Mouse (Mus musculus) lung, embryonic 14.5 days (tissue): Measurements from ENCODE around the gene Xpc. TPM values are rescaled to one million over a fixed set of nuclear protein-coding genes. Genes with fewer than 3 reads are reported as not detected.

ENCODE experiments used
- ATAC-seq: fragments of 200-750 bp; cut with Nextera tagmentation; 2 replicates; pipeline ENCODE4 v1.8.0; 2017; ENCODE audit warnings: mild to moderate bottlenecking, moderate TSS enrichment, moderate library complexity; ENCODE audit not compliant: insufficient read depth
- DNase-seq: peaks from one replicate; pipeline ENCODE4 v3.0.0-alpha.2; 2015
- H3K27ac ChIP-seq: fragments of 300-500 bp; sonication (generic); 2 replicates; pipeline ENCODE4 v1.5.1; 2014; ENCODE audit warnings: low read depth, mild to moderate bottlenecking, moderate library complexity
- H3K27me3 ChIP-seq: fragments of 300-500 bp; sonication (generic); 2 replicates; pipeline ENCODE4 v1.6.1; 2014; ENCODE audit warnings: low read length, control low read depth; ENCODE audit not compliant: insufficient read depth
- H3K36me3 ChIP-seq: fragments of 300-500 bp; sonication (generic); 2 replicates; pipeline ENCODE4 v1.6.1; 2014; ENCODE audit warnings: control low read depth; ENCODE audit not compliant: insufficient read depth
- H3K4me1 ChIP-seq: fragments of 300-500 bp; sonication (generic); 2 replicates; pipeline ENCODE4 v1.6.1; 2014; ENCODE audit warnings: antibody characterized with exemption, control low read depth; ENCODE audit not compliant: insufficient read depth
- H3K4me2 ChIP-seq: fragments of 300-500 bp; sonication (generic); 2 replicates; pipeline ENCODE4 v1.6.1; 2014; ENCODE audit warnings: mild to moderate bottlenecking
- H3K4me3 ChIP-seq: fragments of 300-500 bp; sonication (generic); 2 replicates; pipeline ENCODE4 v1.5.1; 2014; ENCODE audit warnings: low read depth, low read length
- H3K9ac ChIP-seq: fragments of 300-500 bp; sonication (generic); 2 replicates; pipeline ENCODE4 v1.6.1; 2014
- H3K9me3 ChIP-seq: fragments of 300-500 bp; sonication (generic); 2 replicates; pipeline ENCODE4 v1.6.1; 2016; ENCODE audit warnings: low read depth, low read length, control low read depth
- CTCF ChIP-seq: IDR thresholded peaks from 2 replicates; pipeline ENCODE4 v1.5.1; 2016; ENCODE audit warnings: antibody characterized with exemption, low read depth
- WGBS: fragments of 180-500 bp; shearing (Covaris S2); extraction: QIAGEN DNeasy Blood & Tissue Kit; methylation state at CpG from one replicate; pipeline ENCODE4 v1.1.7; 2014; 5-methylcytosine and 5-hydroxymethylcytosine counted together
- polyA plus RNA-seq: library from polyadenylated mRNA; unstranded; fragments of >200 nt; fragmentation: Nextera tagmentation; extraction: Ambion mirVana; gene quantifications from 2 replicates; pipeline ENCODE4 v1.2.1, GENCODE M21; 2014

Xpc gene
- polyA plus RNA-seq = 15.4 and 17.9 TPM in 2 replicates

DNA sequence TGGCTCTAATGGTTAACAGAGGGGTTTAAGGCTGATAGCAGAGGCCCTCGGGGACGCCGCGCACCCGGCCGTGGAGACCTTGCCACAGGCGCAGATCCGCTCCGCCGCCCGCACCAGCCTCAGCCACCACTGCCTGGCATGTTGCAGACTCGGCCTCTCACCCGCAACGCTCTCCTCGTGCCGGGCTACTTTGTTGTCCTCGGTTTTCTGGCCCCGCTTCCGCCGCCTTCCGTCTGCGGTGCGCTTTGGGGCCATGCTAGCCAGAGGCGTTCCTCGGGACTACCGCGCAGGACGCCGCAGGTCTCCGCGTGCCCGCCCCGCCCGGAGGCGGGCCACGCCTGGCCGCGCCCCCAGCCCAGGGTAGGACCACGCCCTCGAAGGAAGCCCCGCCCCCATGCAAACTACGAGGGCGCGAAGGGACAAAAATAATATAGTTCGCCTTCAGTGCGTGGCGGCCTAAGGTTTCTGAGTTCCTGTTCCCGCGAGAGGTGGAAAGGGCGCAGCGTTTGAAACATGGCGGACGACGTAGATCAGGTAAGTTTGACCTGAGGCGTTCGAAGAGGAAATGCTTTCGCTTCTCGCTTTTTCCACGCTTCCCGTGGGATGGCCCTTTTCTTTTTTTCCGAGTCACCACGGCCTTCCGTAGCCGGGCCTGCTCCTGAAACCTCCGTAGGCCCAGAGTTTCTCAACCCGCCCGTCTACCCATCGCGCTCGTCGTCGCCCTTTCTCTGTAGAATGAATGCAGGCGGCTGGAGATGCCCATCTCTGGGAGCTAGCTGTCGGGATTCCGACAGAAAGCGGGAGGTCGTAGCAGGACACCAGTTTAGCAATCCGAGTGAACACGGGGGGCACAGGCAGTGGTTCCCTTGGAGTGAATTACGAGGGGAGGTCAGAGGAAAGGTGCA lies at the start of gene Xpc, which contains the start of gene Lsm3:
Xpc (minus strand) TSS at position 344 of the 905 bp plus-strand sequence.
Lsm3 (plus strand) TSS at position 384 of the 905 bp plus-strand sequence.
- Histone ChIP-seq H3K4me1 (peaks cover 15% of the 10 kb centered on the region; the same call in 1 of the 2 replicates), H3K4me2 (peak within 1 kb of the TSS; percentile 81), H3K4me3 (peak within 1 kb of the TSS; percentile 91), H3K27me3 (no peaks in the 10 kb centered on the region), H3K9ac (peak within 1 kb of the TSS; percentile 97), H3K36me3 (peaks cover 37% of the 10 kb centered on the region), H3K9me3 (no peaks in the 10 kb centered on the region), H3K27ac (peak within 1 kb of the TSS; percentile 76)
- no peak for TF ChIP-seq CTCF
- DNase-seq (peak; percentile 99), ATAC-seq (peak; percentile 99)
- under 1% methylated on average over 80 of the region's 80 CpGs for WGBS

DNA sequence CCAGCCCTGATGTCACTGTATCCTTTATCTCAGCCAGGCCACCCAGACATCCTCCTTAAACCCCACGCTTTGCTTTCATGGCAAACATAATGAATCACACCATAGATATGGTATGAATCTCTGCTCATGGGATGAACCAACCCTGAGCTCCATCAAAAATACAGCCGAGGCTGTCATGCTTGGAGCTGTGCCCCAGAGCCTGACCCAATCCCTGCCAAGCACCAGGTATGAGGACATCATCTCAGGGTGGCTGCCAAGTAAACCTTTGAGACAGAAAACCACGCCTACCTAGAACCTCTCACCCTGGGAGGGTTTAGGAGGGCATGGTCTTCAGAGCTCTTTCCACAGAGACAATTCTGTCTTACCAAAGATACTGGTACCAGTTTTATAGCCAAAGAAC lies 47.3 kb upstream of the Xpc start:
- DNase-seq = no peak
- no peak overlapping the region for H3K9ac ChIP-seq
- 52% methylated on average over 3 of the region's 3 CpGs for WGBS
- H3K27ac ChIP-seq = no peak overlapping the region
- H3K9me3 ChIP-seq = no peaks in the 10 kb centered on the region
- H3K27me3 ChIP-seq = no peaks in the 10 kb centered on the region
- no peak for TF ChIP-seq CTCF
- no peak for ATAC-seq
- no peaks in the 10 kb centered on the region for H3K36me3 ChIP-seq
- H3K4me2 ChIP-seq = no peak overlapping the region
- 0 out of 2 replicates have a peak, but pooled peaks cover 9% of the 10 kb centered on the region for H3K4me1 ChIP-seq
- H3K4me3 ChIP-seq = no peak overlapping the region

DNA sequence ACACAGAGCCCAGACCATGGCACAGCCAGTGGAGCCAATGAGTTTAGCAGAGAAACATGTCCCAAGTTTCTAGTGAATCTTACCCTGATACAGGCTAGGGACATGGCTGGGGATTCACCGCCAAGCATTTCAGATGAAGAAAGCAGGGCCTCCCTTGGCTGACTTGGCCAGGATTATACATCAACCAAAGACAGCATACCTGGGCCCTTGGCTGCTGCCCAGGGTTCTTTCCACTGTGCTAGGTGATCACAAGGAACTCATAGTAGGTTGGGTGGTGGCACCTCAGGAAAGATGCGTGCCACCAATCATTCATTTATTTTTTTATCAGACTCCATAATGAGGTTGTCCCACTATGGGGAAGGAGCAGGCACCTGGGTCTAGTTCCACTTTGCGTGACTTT lies 44.5 kb upstream of the Xpc start:
- no peak overlapping the region for H3K9ac ChIP-seq
- 95% methylated on average over 3 of the region's 3 CpGs for WGBS
- no peak overlapping the region for H3K27ac ChIP-seq
- H3K4me2 ChIP-seq = no peak overlapping the region
- no peak overlapping the region for H3K4me3 ChIP-seq
- H3K27me3 ChIP-seq = no peaks in the 10 kb centered on the region
- ATAC-seq (no peak), DNase-seq (no peak)
- 0 out of 2 replicates have a peak, but pooled peaks cover 9% of the 10 kb centered on the region for H3K4me1 ChIP-seq
- no peaks in the 10 kb centered on the region for H3K9me3 ChIP-seq
- no peaks in the 10 kb centered on the region for H3K36me3 ChIP-seq
- TF ChIP-seq CTCF = no peak

DNA sequence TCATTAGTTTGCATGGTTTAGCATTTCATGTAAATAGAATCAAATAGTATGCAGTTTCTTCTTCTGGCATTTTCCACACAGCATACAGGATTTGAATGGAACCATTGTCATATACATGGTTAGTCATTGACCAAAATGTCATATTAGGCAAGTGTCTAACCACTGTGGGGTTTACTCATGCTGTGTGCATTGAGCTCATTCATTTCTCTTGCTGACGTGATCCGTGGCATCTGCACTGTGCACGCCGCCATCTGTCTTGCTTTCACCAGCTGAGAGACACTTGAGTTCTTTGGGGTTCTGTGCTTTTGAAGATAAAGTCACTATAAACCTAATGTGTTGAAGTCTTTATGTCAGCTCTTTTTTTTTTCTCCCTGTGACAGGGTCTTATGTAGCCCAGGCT lies 43.7 kb upstream of the Xpc start:
- no peak for TF ChIP-seq CTCF
- DNase-seq (no peak), ATAC-seq (no peak)
- Histone ChIP-seq H3K9ac (no peak overlapping the region), H3K9me3 (no peaks in the 10 kb centered on the region), H3K4me2 (no peak overlapping the region), H3K4me1 (0 out of 2 replicates have a peak, but pooled peaks cover 13% of the 10 kb centered on the region), H3K4me3 (no peak overlapping the region), H3K36me3 (no peaks in the 10 kb centered on the region), H3K27me3 (no peaks in the 10 kb centered on the region), H3K27ac (peak overlapping the region; percentile 34; the same call in 1 of the 2 replicates)
- 59% methylated on average over 4 of the region's 4 CpGs for WGBS

DNA sequence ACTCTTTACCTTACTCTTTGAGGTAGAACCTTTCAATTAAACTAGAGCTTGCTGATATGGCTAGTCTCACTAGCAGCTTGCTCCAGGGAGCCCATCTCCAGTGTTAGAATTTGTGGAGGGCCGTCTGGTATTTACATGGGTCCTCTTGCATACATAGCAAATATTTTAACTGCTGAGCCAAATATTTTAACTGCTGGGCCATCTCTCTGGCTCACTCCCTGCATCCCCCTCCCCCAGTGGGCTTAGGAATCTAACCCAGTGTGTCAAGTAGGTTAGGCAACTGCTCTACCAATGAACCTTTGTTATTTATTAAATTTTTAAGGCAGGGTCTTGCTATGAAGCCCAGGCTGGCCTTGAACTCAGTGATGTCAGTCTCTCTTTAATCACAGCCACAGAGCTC lies 42.9 kb upstream of the Xpc start:
- 5% methylated on average over 1 of the region's 1 CpGs for WGBS
- no peaks in the 10 kb centered on the region for H3K27me3 ChIP-seq
- ATAC-seq = 0 out of 2 replicates have a peak, but pooled peaks have one; percentile 58

DNA sequence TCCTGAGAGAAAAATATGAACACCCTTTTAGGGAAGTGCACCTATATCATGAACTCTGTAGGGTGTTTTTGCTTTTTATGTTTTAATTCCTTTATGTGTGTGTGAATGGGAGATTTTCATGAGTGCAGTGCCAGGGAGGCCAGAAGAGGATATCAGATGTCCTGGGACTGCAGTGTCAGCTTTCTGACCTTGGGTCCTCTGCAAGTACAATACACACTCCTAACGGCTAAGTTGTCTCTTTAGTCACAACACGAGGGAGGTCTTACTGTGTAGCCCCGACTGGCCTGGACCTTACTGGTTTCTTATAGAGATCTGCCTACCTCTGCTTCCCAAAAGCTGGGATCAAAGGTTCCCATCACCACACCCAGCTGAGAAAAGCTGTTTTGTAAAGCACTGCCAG lies 37.0 kb upstream of the Xpc start:
- no peak overlapping the region for H3K4me3 ChIP-seq
- ATAC-seq = no peak
- no peak overlapping the region for H3K4me2 ChIP-seq
- no peak overlapping the region for H3K27ac ChIP-seq
- no peaks in the 10 kb centered on the region for H3K27me3 ChIP-seq
- 36% methylated on average over 3 of the region's 3 CpGs for WGBS
- H3K4me1 ChIP-seq = peaks cover 4% of the 10 kb centered on the region; the same call in 1 of the 2 replicates
- no peak for TF ChIP-seq CTCF
- no peak overlapping the region for H3K9ac ChIP-seq
- no peaks in the 10 kb centered on the region for H3K9me3 ChIP-seq
- DNase-seq = no peak
- no peaks in the 10 kb centered on the region for H3K36me3 ChIP-seq

More for the DNA sequence above, 42.9 kb upstream of the Xpc start:
- no peak for TF ChIP-seq CTCF
- H3K27ac ChIP-seq = peak overlapping the region; percentile 34; the same call in 1 of the 2 replicates
- H3K4me3 ChIP-seq = no peak overlapping the region
- no peak overlapping the region for H3K4me2 ChIP-seq
- no peaks in the 10 kb centered on the region for H3K9me3 ChIP-seq
- H3K9ac ChIP-seq = no peak overlapping the region
- 0 out of 2 replicates have a peak, but pooled peaks cover 13% of the 10 kb centered on the region for H3K4me1 ChIP-seq
- DNase-seq = peak; percentile 57
- no peaks in the 10 kb centered on the region for H3K36me3 ChIP-seq

DNA sequence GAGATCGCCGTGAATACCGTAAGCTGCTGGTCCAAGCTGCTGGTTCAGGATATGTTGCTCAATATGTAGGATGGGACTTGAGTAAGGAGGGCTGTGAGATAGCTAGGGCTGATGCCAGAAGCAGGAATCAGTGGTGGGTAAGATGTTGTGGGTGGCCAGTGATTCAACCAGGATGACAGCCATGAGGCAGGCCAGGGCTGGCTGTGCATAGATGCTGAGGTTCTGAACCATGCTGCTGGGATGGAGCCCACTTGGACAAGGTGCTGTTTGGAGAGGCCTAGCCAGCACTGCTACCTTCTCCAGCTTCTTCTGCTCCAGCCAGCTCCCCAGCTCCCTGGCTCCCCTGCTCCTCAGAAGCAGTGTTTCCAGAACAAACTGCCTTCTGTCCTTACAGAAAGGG lies 36.0 kb upstream of the Xpc start:
- no peaks in the 10 kb centered on the region for H3K27me3 ChIP-seq

More for the DNA sequence above, 36.0 kb upstream of the Xpc start:
- no peak for TF ChIP-seq CTCF
- H3K9me3 ChIP-seq = no peaks in the 10 kb centered on the region
- H3K36me3 ChIP-seq = no peaks in the 10 kb centered on the region
- no peak overlapping the region for H3K4me2 ChIP-seq
- DNase-seq (no peak), ATAC-seq (no peak)
- peaks cover 7% of the 10 kb centered on the region; the same call in 1 of the 2 replicates for H3K4me1 ChIP-seq
- H3K27ac ChIP-seq = no peak overlapping the region
- WGBS = 93% methylated on average over 3 of the region's 3 CpGs
- no peak overlapping the region for H3K9ac ChIP-seq
- no peak overlapping the region for H3K4me3 ChIP-seq
